Mouse (Mus musculus) midbrain, embryonic 15.5 days (tissue): ENCODE measurements around the gene Slc25a29. TPM values are rescaled to one million over a fixed set of nuclear protein-coding genes. Genes with fewer than 3 reads are reported as not detected.

ENCODE experiments used
- ATAC-seq: fragments of 200-750 bp; cut with Nextera tagmentation; replicated peaks from 2 replicates; pipeline ENCODE4 v1.8.0; 2017; ENCODE audit warnings: moderate TSS enrichment
- H3K27ac ChIP-seq: fragments of 300-500 bp; sonication (generic); 2 replicates; pipeline ENCODE4 v1.5.1; 2015; ENCODE audit warnings: mild to moderate bottlenecking, inconsistent platforms
- H3K27me3 ChIP-seq: fragments of 300-500 bp; sonication (generic); replicated peaks from 2 replicates; pipeline ENCODE4 v1.6.1; 2015; ENCODE audit warnings: inconsistent platforms
- H3K36me3 ChIP-seq: fragments of 300-500 bp; sonication (generic); replicated peaks from 2 replicates; pipeline ENCODE4 v1.6.1; 2015; ENCODE audit warnings: inconsistent platforms
- H3K4me1 ChIP-seq: fragments of 300-500 bp; sonication (generic); 2 replicates; pipeline ENCODE4 v1.6.1; 2015; ENCODE audit warnings: inconsistent platforms
- H3K4me2 ChIP-seq: fragments of 300-500 bp; sonication (generic); 2 replicates; pipeline ENCODE4 v1.6.1; 2015; ENCODE audit warnings: inconsistent platforms, mild to moderate bottlenecking, moderate library complexity
- H3K4me3 ChIP-seq: fragments of 300-500 bp; sonication (generic); 2 replicates; pipeline ENCODE4 v1.5.1; 2015; ENCODE audit warnings: mild to moderate bottlenecking, inconsistent platforms
- H3K9ac ChIP-seq: fragments of 300-500 bp; sonication (generic); 2 replicates; pipeline ENCODE4 v1.6.1; 2015; ENCODE audit warnings: mild to moderate bottlenecking, inconsistent platforms
- H3K9me3 ChIP-seq: fragments of 300-500 bp; sonication (generic); 2 replicates; pipeline ENCODE4 v1.6.1; 2016; ENCODE audit warnings: inconsistent platforms
- WGBS: fragments of 180-500 bp; shearing (Covaris S2); methylation state at CpG from one replicate; pipeline ENCODE4 v1.1.7; 2015; ENCODE audit warnings: mixed read lengths; 5-methylcytosine and 5-hydroxymethylcytosine counted together
- polyA plus RNA-seq: library from polyadenylated mRNA; unstranded; fragments of >200 nt; fragmentation: Nextera tagmentation; extraction: Ambion mirVana; gene quantifications from 2 replicates; pipeline ENCODE4 v1.2.1, GENCODE M21; 2015

The Slc25a29 gene
- polyA plus RNA-seq, result 22.6 and 24.8 TPM in 2 replicates

DNA sequence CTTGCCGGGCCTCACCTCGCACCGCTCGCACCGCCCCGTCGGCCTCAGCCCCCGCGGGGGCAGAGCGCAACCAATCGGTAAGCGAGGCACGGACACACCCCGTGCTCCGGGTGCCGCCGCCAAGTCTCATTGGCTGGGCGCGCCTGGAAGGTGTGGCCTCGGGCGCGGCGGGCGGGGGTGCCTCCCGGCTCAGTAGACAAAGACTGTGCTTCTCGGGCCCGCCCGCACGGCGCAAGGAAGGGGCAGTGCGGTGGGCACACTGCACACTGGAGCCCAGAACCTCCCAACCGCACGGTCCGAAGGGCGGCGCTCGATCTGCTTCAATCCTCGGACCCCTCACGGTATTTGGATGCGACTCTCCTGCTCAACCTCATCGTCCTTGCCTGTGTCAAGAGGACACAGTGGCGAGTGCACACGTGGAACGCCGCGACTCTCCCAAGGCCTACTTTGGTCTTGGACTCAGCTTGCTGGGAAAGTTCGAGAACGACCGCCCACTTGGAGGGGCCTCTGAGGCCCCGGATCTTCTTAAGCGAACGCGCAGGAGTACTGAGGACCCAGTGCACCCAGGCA is at the start of gene Slc25a29, which contains the start of gene Slc25a47:
Slc25a29 (minus strand) TSS at position 44 of the 570 bp plus-strand sequence.
Slc25a47 (plus strand) TSS at position 207 of the 570 bp plus-strand sequence.
- peak within 1 kb of the TSS; percentile 68 for H3K9ac ChIP-seq
- no peaks in the 10 kb centered on the region for H3K36me3 ChIP-seq
- peak; percentile 99 for ATAC-seq
- H3K4me2 ChIP-seq, result peak within 1 kb of the TSS; percentile 79
- peak within 1 kb of the TSS; percentile 70 for H3K4me3 ChIP-seq
- H3K27me3 ChIP-seq, result no peaks in the 10 kb centered on the region
- peaks cover 52% of the 10 kb centered on the region for H3K4me1 ChIP-seq
- under 1% methylated on average over 48 of the region's 53 CpGs for WGBS
- peak within 1 kb of the TSS; percentile 77 for H3K27ac ChIP-seq
- no peaks in the 10 kb centered on the region for H3K9me3 ChIP-seq

GRCm38 (mm10) chr12:108882776-108883175 is 47.1 kb upstream of the Slc25a29 start:
- Histone ChIP-seq H3K4me2 (no peak overlapping the region), H3K4me1 (no peaks in the 10 kb centered on the region), H3K36me3 (peaks cover 70% of the 10 kb centered on the region; the same call in 1 of the 2 replicates), H3K9ac (no peak overlapping the region), H3K27me3 (no peaks in the 10 kb centered on the region), H3K4me3 (no peak overlapping the region), H3K9me3 (no peaks in the 10 kb centered on the region), H3K27ac (no peak overlapping the region)
- WGBS, result 90% methylated on average over 8 of the region's 8 CpGs
- ATAC-seq, result no peak

- no peak overlapping the region for H3K9ac ChIP-seq
- 88% methylated on average over 3 of the region's 3 CpGs for WGBS
These were observed 45.5 kb upstream of the Slc25a29 start for GRCm38 (mm10) chr12:108881192-108881591.

DNA sequence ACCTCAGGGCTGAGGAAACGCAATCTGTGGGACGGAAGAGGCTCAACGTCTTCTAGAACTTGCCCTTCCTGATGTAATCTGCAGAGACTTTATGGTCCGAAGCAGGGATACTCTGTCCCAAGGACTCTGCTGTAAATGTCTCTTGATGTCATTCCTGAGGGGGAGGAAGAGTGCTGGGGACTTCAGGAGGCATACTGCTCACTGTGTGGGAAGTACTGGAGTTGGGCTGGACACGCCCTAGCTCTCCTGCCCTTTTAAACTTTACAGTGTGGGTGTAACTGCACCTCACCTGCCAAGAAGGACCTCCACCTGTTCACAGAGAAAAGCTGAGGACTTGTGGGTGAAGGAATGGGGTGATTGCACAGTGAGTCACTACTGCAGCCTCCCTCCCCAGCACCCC is 44.9 kb upstream of the Slc25a29 start:
- no peak overlapping the region for H3K9ac ChIP-seq
- peaks cover 57% of the 10 kb centered on the region for H3K36me3 ChIP-seq
- no peak overlapping the region for H3K27ac ChIP-seq
- no peaks in the 10 kb centered on the region for H3K27me3 ChIP-seq
- no peak for ATAC-seq
- no peak overlapping the region for H3K4me3 ChIP-seq
- H3K4me1 ChIP-seq, result no peaks in the 10 kb centered on the region
- WGBS, result 95% methylated on average over 5 of the region's 5 CpGs
- no peak overlapping the region for H3K4me2 ChIP-seq
- no peaks in the 10 kb centered on the region for H3K9me3 ChIP-seq

More at GRCm38 (mm10) chr12:108881192-108881591, 45.5 kb upstream of the Slc25a29 start:
- Histone ChIP-seq H3K27ac (no peak overlapping the region), H3K4me1 (no peaks in the 10 kb centered on the region), H3K36me3 (peaks cover 60% of the 10 kb centered on the region; the same call in 1 of the 2 replicates), H3K9me3 (no peaks in the 10 kb centered on the region), H3K4me2 (no peak overlapping the region), H3K27me3 (no peaks in the 10 kb centered on the region), H3K4me3 (no peak overlapping the region)
- no peak for ATAC-seq

DNA sequence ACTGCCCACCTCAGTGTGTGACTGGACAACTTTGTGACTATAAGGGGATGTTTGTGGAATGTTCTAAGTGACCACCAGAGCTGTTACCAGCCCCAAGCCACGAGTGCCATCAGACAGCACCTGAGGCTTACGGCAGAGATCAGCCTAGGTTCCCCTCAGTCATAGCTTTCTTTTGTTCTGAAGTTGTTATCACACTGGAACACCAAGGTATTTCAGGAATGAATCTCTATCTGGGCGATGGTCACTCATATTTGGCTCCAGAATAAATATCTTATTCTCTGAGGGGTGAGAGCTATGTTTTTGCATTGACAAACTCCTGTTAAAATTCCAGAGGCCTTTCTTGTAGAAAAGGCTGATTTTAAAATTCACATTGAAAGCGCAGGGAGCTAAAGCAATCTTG is 43.5 kb upstream of the Slc25a29 start:
- H3K36me3 ChIP-seq, result peaks cover 63% of the 10 kb centered on the region
- H3K27ac ChIP-seq, result no peak overlapping the region
- H3K9me3 ChIP-seq, result no peaks in the 10 kb centered on the region
- no peak overlapping the region for H3K4me3 ChIP-seq
- no peaks in the 10 kb centered on the region for H3K4me1 ChIP-seq
- no peak for ATAC-seq
- no peak overlapping the region for H3K4me2 ChIP-seq
- 93% methylated on average over 4 of the region's 4 CpGs for WGBS
- H3K27me3 ChIP-seq, result no peaks in the 10 kb centered on the region
- H3K9ac ChIP-seq, result no peak overlapping the region

GRCm38 (mm10) chr12:108873122-108873521 is 37.4 kb upstream of the Slc25a29 start:
- Histone ChIP-seq H3K36me3 (peaks cover 51% of the 10 kb centered on the region), H3K4me3 (no peak overlapping the region), H3K9ac (no peak overlapping the region), H3K9me3 (no peaks in the 10 kb centered on the region), H3K4me2 (no peak overlapping the region), H3K27ac (no peak overlapping the region), H3K4me1 (no peaks in the 10 kb centered on the region), H3K27me3 (no peaks in the 10 kb centered on the region)
- no peak for ATAC-seq
- 75% methylated on average over 5 of the region's 5 CpGs for WGBS

GRCm38 (mm10) chr12:108869575-108869974 is 33.9 kb upstream of the Slc25a29 start:
- 81% methylated on average over 2 of the region's 2 CpGs for WGBS

GRCm38 (mm10) chr12:108865007-108865494 is 29.4 kb upstream of the Slc25a29 start:
- H3K9me3 ChIP-seq, result no peaks in the 10 kb centered on the region
- H3K27me3 ChIP-seq, result no peaks in the 10 kb centered on the region
- H3K9ac ChIP-seq, result no peak overlapping the region
- 93% methylated on average over 6 of the region's 6 CpGs for WGBS
- peaks cover 79% of the 10 kb centered on the region for H3K36me3 ChIP-seq
- no peak for ATAC-seq
- no peak overlapping the region for H3K4me2 ChIP-seq
- no peak overlapping the region for H3K27ac ChIP-seq
- no peaks in the 10 kb centered on the region for H3K4me1 ChIP-seq
- H3K4me3 ChIP-seq, result no peak overlapping the region

More at GRCm38 (mm10) chr12:108869575-108869974, 33.9 kb upstream of the Slc25a29 start:
- Histone ChIP-seq H3K9ac (no peak overlapping the region), H3K4me1 (no peaks in the 10 kb centered on the region), H3K27me3 (no peaks in the 10 kb centered on the region), H3K27ac (no peak overlapping the region), H3K9me3 (no peaks in the 10 kb centered on the region), H3K4me3 (no peak overlapping the region), H3K36me3 (peaks cover 65% of the 10 kb centered on the region), H3K4me2 (no peak overlapping the region)
- ATAC-seq, result no peak

GRCm38 (mm10) chr12:108858486-108858885 is 22.8 kb upstream of the Slc25a29 start:
- Histone ChIP-seq H3K4me3 (no peak overlapping the region), H3K4me2 (no peak overlapping the region), H3K27me3 (no peaks in the 10 kb centered on the region), H3K36me3 (peaks cover 17% of the 10 kb centered on the region), H3K27ac (no peak overlapping the region), H3K4me1 (no peaks in the 10 kb centered on the region), H3K9ac (no peak overlapping the region), H3K9me3 (no peaks in the 10 kb centered on the region)
- 92% methylated on average over 5 of the region's 5 CpGs for WGBS
- no peak for ATAC-seq

GRCm38 (mm10) chr12:108857589-108858184 is 22.0 kb upstream of the Slc25a29 start:
- Histone ChIP-seq H3K27me3 (no peaks in the 10 kb centered on the region), H3K36me3 (peaks cover 11% of the 10 kb centered on the region), H3K4me1 (no peaks in the 10 kb centered on the region), H3K27ac (no peak overlapping the region), H3K4me2 (no peak overlapping the region), H3K4me3 (no peak overlapping the region), H3K9ac (no peak overlapping the region), H3K9me3 (no peaks in the 10 kb centered on the region)
- 89% methylated on average over 7 of the region's 7 CpGs for WGBS
- no peak for ATAC-seq

DNA sequence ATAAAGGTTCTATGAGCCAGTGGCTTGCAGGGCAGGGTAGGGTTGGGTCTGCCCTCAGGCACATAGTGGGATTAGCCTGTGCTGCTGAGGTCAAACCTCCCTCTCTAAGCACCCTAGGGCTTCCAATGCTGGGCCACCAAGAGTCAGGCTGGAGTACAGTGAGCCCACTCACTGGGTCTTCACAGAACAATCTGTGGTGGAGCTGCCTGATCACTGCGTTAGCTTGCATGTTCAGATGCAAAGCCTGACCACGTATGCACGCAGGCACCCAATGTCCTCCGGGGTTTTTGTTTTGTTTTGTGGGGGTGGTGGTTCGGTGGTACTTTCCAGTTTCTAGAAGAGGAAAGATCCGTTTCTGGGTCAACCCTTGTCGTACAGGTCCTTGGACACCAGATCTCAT is 21.4 kb upstream of the Slc25a29 start:
- ATAC-seq, result no peak
- no peaks in the 10 kb centered on the region for H3K27me3 ChIP-seq
- no peak overlapping the region for H3K27ac ChIP-seq
- no peaks in the 10 kb centered on the region for H3K4me1 ChIP-seq
- no peak overlapping the region for H3K4me2 ChIP-seq
- peaks cover 11% of the 10 kb centered on the region for H3K36me3 ChIP-seq
- H3K9ac ChIP-seq, result no peak overlapping the region
- 86% methylated on average over 7 of the region's 7 CpGs for WGBS
- H3K4me3 ChIP-seq, result no peak overlapping the region
- H3K9me3 ChIP-seq, result no peaks in the 10 kb centered on the region

GRCm38 (mm10) chr12:108856186-108856585 is 20.5 kb upstream of the Slc25a29 start:
- Histone ChIP-seq H3K4me2 (no peak overlapping the region), H3K36me3 (peaks cover 5% of the 10 kb centered on the region; the same call in 1 of the 2 replicates), H3K4me1 (no peaks in the 10 kb centered on the region), H3K9ac (no peak overlapping the region), H3K27me3 (no peaks in the 10 kb centered on the region), H3K27ac (no peak overlapping the region), H3K4me3 (no peak overlapping the region), H3K9me3 (no peaks in the 10 kb centered on the region)
- WGBS, result 88% methylated on average over 8 of the region's 8 CpGs
- ATAC-seq, result no peak
